Comparison of ENCODE assay signal across 8 mouse cellular contexts in the genomic region with DNA sequence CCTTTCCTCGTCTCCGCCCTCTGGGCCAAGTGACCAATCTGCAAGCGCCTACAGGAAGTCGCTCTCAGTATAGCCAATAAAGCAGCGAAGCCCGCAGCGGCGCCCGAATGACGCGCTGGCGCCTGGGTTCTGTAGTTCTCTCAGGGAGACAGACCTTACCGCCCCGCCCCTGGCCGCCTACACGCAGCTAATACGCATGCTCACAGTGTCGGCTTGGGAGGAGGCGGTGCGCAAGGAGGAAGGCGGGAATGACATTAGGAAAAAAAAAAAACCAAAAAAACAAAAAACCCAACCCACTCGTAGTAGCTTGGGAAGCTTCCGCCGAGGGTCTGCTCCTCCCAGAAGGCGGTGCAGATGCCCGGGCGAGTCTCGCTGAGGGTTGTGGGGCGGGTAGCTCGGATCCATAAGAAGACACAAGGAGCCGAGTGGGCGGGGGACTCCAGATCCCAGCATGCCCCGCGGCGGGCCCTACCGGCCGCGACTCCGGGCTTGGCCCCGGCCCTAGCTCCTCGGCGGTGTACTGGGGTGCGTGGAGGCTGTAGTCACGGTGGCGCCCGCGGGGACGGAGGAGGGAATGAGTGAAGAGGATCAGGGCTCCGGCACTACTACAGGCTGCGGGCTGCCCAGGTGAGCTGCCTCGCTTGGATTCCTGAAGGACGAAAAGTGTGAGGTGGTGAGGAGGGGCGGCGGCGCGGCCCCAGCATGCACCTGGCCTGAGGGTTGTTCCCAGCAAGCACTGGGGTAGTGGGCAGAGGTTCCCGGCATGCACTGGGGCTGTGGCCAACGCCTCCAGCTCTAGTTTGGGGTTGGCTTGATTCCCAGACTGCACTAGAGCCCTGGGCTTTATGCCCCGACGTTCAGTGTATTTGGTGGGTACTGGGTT. TPM values are rescaled to one million over a fixed set of nuclear protein-coding genes. Genes with fewer than 3 reads are reported as not detected.
DNase-seq lines count a peak whose midpoint lies in the region; ATAC-seq and TF ChIP-seq lines count a peak whose summit lies in the region.

A gene (plus strand): TSS at position 217 of the 883 bp plus-strand sequence.

- peaks cover 6% of the 10 kb centered on the region for H3K79me2 ChIP-seq in CH12.LX (replicated peaks; ENCODE audit: control insufficient read depth, extremely low read depth, insufficient read depth, poor library complexity, severe bottlenecking)

- peak within 1 kb of the TSS; percentile 94 for H3K27ac ChIP-seq in CH12.LX (ENCODE audit: insufficient read depth, low read depth)
- peak within 1 kb of the TSS; percentile 93 for H3K27ac ChIP-seq in forebrain, embryonic 11.5 days (ENCODE audit: low read depth, low read length)
- peak within 1 kb of the TSS; percentile 100 for H3K27ac ChIP-seq in heart, embryonic 16.5 days (ENCODE audit: low read length)
- H3K27ac ChIP-seq in liver, embryonic 15.5 days (replicated peaks), result peak within 1 kb of the TSS; percentile 97
- H3K27ac ChIP-seq in neural tube, embryonic 12.5 days, result peak within 1 kb of the TSS; percentile 95

- peak within 1 kb of the TSS; percentile 87 for H3K4me2 ChIP-seq in CH12.LX (ENCODE audit: insufficient read depth, low read depth, poor library complexity, severe bottlenecking)
- peak within 1 kb of the TSS; percentile 92 for H3K4me2 ChIP-seq in forebrain, embryonic 11.5 days (ENCODE audit: low read depth, low read length, severe bottlenecking)
- peak within 1 kb of the TSS; percentile 95 for H3K4me2 ChIP-seq in heart, embryonic 16.5 days (ENCODE audit: low read depth, low read length)
- H3K4me2 ChIP-seq in liver, embryonic 15.5 days, result peak within 1 kb of the TSS; percentile 100
- peak within 1 kb of the TSS; percentile 85 for H3K4me2 ChIP-seq in neural tube, embryonic 12.5 days (replicated peaks)

- WGBS in forebrain, embryonic 11.5 days, result under 1% methylated on average over 60 of the region's 60 CpGs
- under 1% methylated on average over 60 of the region's 60 CpGs for WGBS in heart, embryonic 16.5 days
- under 1% methylated on average over 60 of the region's 60 CpGs for WGBS in liver, embryonic 15.5 days (ENCODE audit: insufficient replicate concordance)
- WGBS in neural tube, embryonic 12.5 days, result under 1% methylated on average over 60 of the region's 60 CpGs

- peaks cover 3 to 34% of the 10 kb centered on the region in 2 experiments; a peak in 3 of 4 replicates for H3K4me1 ChIP-seq in CH12.LX (ENCODE audit: control insufficient read depth in 1 of 2, insufficient read depth in 2 of 2)
- peaks cover 11% of the 10 kb centered on the region for H3K4me1 ChIP-seq in forebrain, embryonic 11.5 days (replicated peaks; ENCODE audit: control insufficient read depth, insufficient read depth, low read length)
- peaks cover 28% of the 10 kb centered on the region for H3K4me1 ChIP-seq in heart, embryonic 16.5 days (ENCODE audit: control insufficient read depth, insufficient read depth, low read length)
- H3K4me1 ChIP-seq in liver, embryonic 15.5 days (replicated peaks), result peaks cover 49% of the 10 kb centered on the region
- peaks cover 31% of the 10 kb centered on the region for H3K4me1 ChIP-seq in neural tube, embryonic 12.5 days

- no peak; the same call in 1 of the 2 replicates for TF ChIP-seq EP300 in CH12.LX (IDR thresholded peaks at IDR 0.05; ENCODE audit: low read length)

- H3K9me3 ChIP-seq in CH12.LX (replicated peaks; ENCODE audit: low read length), result no peaks in the 10 kb centered on the region
- H3K9me3 ChIP-seq in forebrain, embryonic 11.5 days (ENCODE audit: control insufficient read depth, low read length), result no peaks in the 10 kb centered on the region
- no peaks in the 10 kb centered on the region for H3K9me3 ChIP-seq in heart, embryonic 16.5 days (replicated peaks; ENCODE audit: control insufficient read depth, low read length)
- H3K9me3 ChIP-seq in liver, embryonic 15.5 days (replicated peaks), result no peaks in the 10 kb centered on the region
- no peaks in the 10 kb centered on the region for H3K9me3 ChIP-seq in neural tube, embryonic 12.5 days

- DNase-seq in CH12.LX (ENCODE audit: extremely low read depth), result peak; percentile 100
- DNase-seq in c-Kit-positive CD71-positive TER-119-negative erythroid progenitor cells, embryonic 14.5 days (ENCODE audit: low read depth), result peak; percentile 99
- peak; percentile 99 for DNase-seq in forebrain, embryonic 11.5 days (ENCODE audit: low spot score)
- DNase-seq in kidney, postnatal 36 days, result peak; percentile 99 to 100
- DNase-seq in telencephalon, adult 2 months (ENCODE audit: low read depth, low spot score), result peak; percentile 100

- peak within 1 kb of the TSS; percentile 61 to 98 (median 90) for H3K4me3 ChIP-seq in CH12.LX (replicated peaks in 1 of 3; ENCODE audit: low read depth in 2 of 3, low read length in 2 of 3, poor library complexity in 1 of 3)
- peak within 1 kb of the TSS; percentile 69 for H3K4me3 ChIP-seq in forebrain, embryonic 11.5 days (ENCODE audit: low read depth, low read length)
- peak within 1 kb of the TSS; percentile 77 for H3K4me3 ChIP-seq in heart, embryonic 16.5 days (ENCODE audit: low read length)
- peak within 1 kb of the TSS; percentile 87 for H3K4me3 ChIP-seq in liver, embryonic 15.5 days (replicated peaks)
- peak within 1 kb of the TSS; percentile 66 for H3K4me3 ChIP-seq in neural tube, embryonic 12.5 days

- in situ Hi-C loops in CH12.LX (cut with MboI; ENCODE audit: low pct_ligation_motif_present, low pct_unique_long_range_greater_than_20kb, low sequenced_read_pairs), result loop anchor here (5.0 kb wide), 1 partner anchor 51 kb away; no protein-coding TSS in a partner anchor

- H3K9ac ChIP-seq in CH12.LX (ENCODE audit: insufficient read depth, low read depth), result peak within 1 kb of the TSS; percentile 96
- H3K9ac ChIP-seq in forebrain, embryonic 11.5 days (ENCODE audit: low read length), result peak within 1 kb of the TSS; percentile 80
- H3K9ac ChIP-seq in heart, embryonic 16.5 days (ENCODE audit: low read length), result peak within 1 kb of the TSS; percentile 94
- peak within 1 kb of the TSS; percentile 94 for H3K9ac ChIP-seq in liver, embryonic 15.5 days
- H3K9ac ChIP-seq in neural tube, embryonic 12.5 days, result peak within 1 kb of the TSS; percentile 76

- dilution Hi-C loops in CH12.LX (cut with MboI; ENCODE audit: extremely low pct_ligation_motif_present, extremely low pct_unique_long_range_greater_than_20kb, low sequenced_read_pairs), result no loop called here

- peak; percentile 92 for ATAC-seq in forebrain, embryonic 11.5 days (replicated peaks; ENCODE audit: low FRiP score)
- ATAC-seq in heart, embryonic 16.5 days (replicated peaks; ENCODE audit: extremely low read depth, insufficient read depth, low FRiP score), result peak; percentile 88
- peak; percentile 93 for ATAC-seq in liver, embryonic 15.5 days (ENCODE audit: insufficient read depth)
- peak; percentile 89 for ATAC-seq in neural tube, embryonic 12.5 days (ENCODE audit: low FRiP score, low read depth)

- H3K36me3 ChIP-seq in CH12.LX (replicated peaks in 1 of 2; ENCODE audit: control insufficient read depth in 1 of 2, insufficient read depth in 1 of 2, low read length in 1 of 2), result peaks cover 23 to 28% of the 10 kb centered on the region in 2 experiments
- no peaks in the 10 kb centered on the region for H3K36me3 ChIP-seq in forebrain, embryonic 11.5 days (ENCODE audit: control insufficient read depth, insufficient read depth, low read length)
- peaks cover 11% of the 10 kb centered on the region for H3K36me3 ChIP-seq in heart, embryonic 16.5 days (ENCODE audit: control insufficient read depth, insufficient read depth)
- peaks cover 23% of the 10 kb centered on the region for H3K36me3 ChIP-seq in liver, embryonic 15.5 days (replicated peaks)
- H3K36me3 ChIP-seq in neural tube, embryonic 12.5 days, result peaks cover 21% of the 10 kb centered on the region

- peaks cover 3% of the 10 kb centered on the region for H3K27me3 ChIP-seq in CH12.LX (replicated peaks)
- no peaks in the 10 kb centered on the region for H3K27me3 ChIP-seq in forebrain, embryonic 11.5 days (ENCODE audit: control insufficient read depth, insufficient read depth, low read length)
- no peaks in the 10 kb centered on the region for H3K27me3 ChIP-seq in heart, embryonic 16.5 days (ENCODE audit: control insufficient read depth, insufficient read depth, low read length)
- peaks cover 16% of the 10 kb centered on the region for H3K27me3 ChIP-seq in liver, embryonic 15.5 days
- H3K27me3 ChIP-seq in neural tube, embryonic 12.5 days (replicated peaks), result no peaks in the 10 kb centered on the region

- TF ChIP-seq RAD21 in CH12.LX (IDR thresholded peaks at IDR 0.05; ENCODE audit: low read depth, low read length), result no peak

- TF ChIP-seq CTCF in CH12.LX (conservative IDR thresholded peaks at IDR 0.05 in 1 of 2, IDR thresholded peaks at IDR 0.05 in 1 of 2; ENCODE audit: low read depth in 2 of 2, low read length in 2 of 2), result no peak

- TF ChIP-seq POLR2A in CH12.LX (IDR thresholded peaks at IDR 0.05; ENCODE audit: low read depth, low read length), result peak; percentile 90

TF ChIP-seq in CH12.LX, 34 proteins besides CTCF, POLR2A, EP300 and RAD21 (continues in another document):
- peak; percentile 62; the same call in 1 of the 2 replicates for TF ChIP-seq MAX (IDR thresholded peaks at IDR 0.05; ENCODE audit: low read length)
- TF ChIP-seq ZC3H11A (IDR thresholded peaks at IDR 0.05; ENCODE audit: low read depth, low read length), result no peak
- peak; percentile 54; the same call in 1 of the 2 replicates for TF ChIP-seq SIN3A (IDR thresholded peaks at IDR 0.05; ENCODE audit: low read length)
- peak; percentile 97 for TF ChIP-seq ZNF384 (IDR thresholded peaks at IDR 0.05; ENCODE audit: low read depth, low read length)
- TF ChIP-seq PAX5 (IDR thresholded peaks at IDR 0.05; ENCODE audit: low read length), result no peak
- no peak for TF ChIP-seq ETS1 (conservative IDR thresholded peaks at IDR 0.05; ENCODE audit: low read depth, low read length)
- no peak for TF ChIP-seq BHLHE40 (IDR thresholded peaks at IDR 0.05; ENCODE audit: low read depth, low read length)
- peak; percentile 61 for TF ChIP-seq TCF12 (IDR thresholded peaks at IDR 0.05; ENCODE audit: low read depth, low read length)
- peak; percentile 35 for TF ChIP-seq IRF4 (IDR thresholded peaks at IDR 0.05; ENCODE audit: low read depth, low read length)
- no peak for TF ChIP-seq MAFK (IDR thresholded peaks at IDR 0.05; ENCODE audit: insufficient replicate concordance, low read length)
- no peak for TF ChIP-seq UBTF (IDR thresholded peaks at IDR 0.05; ENCODE audit: low read depth, low read length)
- TF ChIP-seq JUND (conservative IDR thresholded peaks at IDR 0.05; ENCODE audit: low read depth, low read length), result no peak
- no peak for TF ChIP-seq RCOR1 (conservative IDR thresholded peaks at IDR 0.05; ENCODE audit: low read depth, low read length)

RNA-seq across cellular contexts. Expression of the gene that starts here (rescaled TPM):
- 75.6 and 95.5 TPM in 2 replicates for total RNA-seq in CH12.LX (2012; rRNA removed)
- total RNA-seq in CH12.LX (2014; rRNA removed), result 53.1 and 62.2 TPM in 2 replicates
- polyA plus RNA-seq in CH12.LX (2012; ENCODE audit: insufficient read length, low read depth), result 105 and 136 TPM in 2 replicates
- 98.9 and 109 TPM in 2 replicates for polyA plus RNA-seq in forebrain, embryonic 11.5 days (2014; fragmentation: Nextera tagmentation; extraction: Ambion mirVana)
- polyA plus RNA-seq in heart, embryonic 16.5 days (2015; fragmentation: Nextera tagmentation; extraction: Ambion mirVana), result 88.1 and 95.1 TPM in 2 replicates
- 42.0 and 46.8 TPM in 2 replicates for polyA plus RNA-seq in liver, embryonic 15.5 days (2015; fragmentation: Nextera tagmentation; extraction: Ambion mirVana)
- polyA plus RNA-seq in neural tube, embryonic 12.5 days (2016; fragmentation: Nextera tagmentation; extraction: Ambion mirVana), result 97.9 and 105 TPM in 2 replicates

Comparison
In these comparisons a context has a peak if more than half of its experiments do, and no peak if none do; other contexts are left out.
1. Peak in every context shown above with its lines: DNase-seq, ATAC-seq, H3K4me3 ChIP-seq and H3K27ac ChIP-seq.